Mouse (Mus musculus) spleen, embryonic (tissue): Measurements from ENCODE around the gene Il17c.

Source experiments
- CTCF ChIA-PET: fragments of 350-600 bp; sonication (Branson Sonifier 250); formaldehyde crosslinking; loops from one replicate; lab custom pipeline; 2022; lab: Charles Lee

Gene Il17c

DNA sequence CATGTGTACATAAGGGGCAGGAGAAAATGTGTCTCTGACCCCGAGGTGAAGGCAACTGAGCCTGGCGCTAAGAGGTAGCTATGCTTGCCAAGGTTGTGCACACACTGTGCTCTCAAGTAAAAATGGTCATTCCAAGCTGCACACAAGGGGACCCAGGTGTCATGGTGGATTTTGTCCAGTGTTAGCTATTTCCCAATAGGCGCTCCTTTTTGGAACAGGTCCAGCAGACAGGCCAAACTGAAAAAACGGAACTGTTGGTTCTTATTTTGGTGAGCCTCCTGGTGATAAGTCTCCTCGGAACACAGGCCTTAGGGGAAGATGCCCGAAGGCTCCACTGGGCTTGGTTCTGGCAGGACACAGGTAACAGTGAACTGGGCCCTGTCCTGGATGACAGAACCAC, 32.6 kb downstream of the Il17c start:
- CTCF ChIA-PET, result no interaction called here

GRCm38 (mm10) chr8:122457171-122457570, 35.4 kb downstream of the Il17c start:
- CTCF ChIA-PET, result no interaction called here

- CTCF ChIA-PET, result interaction anchor here (0.6 kb wide), 1 partner anchor 20 kb away, joined by 3 read pairs; no protein-coding TSS in a partner anchor
Measured at GRCm38 (mm10) chr8:122459218-122459900, 37.5 kb downstream of the Il17c start.

GRCm38 (mm10) chr8:122459990-122460389, 38.2 kb downstream of the Il17c start:
- CTCF ChIA-PET, result no interaction called here

- CTCF ChIA-PET, result no interaction called here
Measured at GRCm38 (mm10) chr8:122460524-122461472, 39.0 kb downstream of the Il17c start, which contains the start of gene Snai3. Gene Snai3 (minus strand): TSS chr8:122460733.

DNA sequence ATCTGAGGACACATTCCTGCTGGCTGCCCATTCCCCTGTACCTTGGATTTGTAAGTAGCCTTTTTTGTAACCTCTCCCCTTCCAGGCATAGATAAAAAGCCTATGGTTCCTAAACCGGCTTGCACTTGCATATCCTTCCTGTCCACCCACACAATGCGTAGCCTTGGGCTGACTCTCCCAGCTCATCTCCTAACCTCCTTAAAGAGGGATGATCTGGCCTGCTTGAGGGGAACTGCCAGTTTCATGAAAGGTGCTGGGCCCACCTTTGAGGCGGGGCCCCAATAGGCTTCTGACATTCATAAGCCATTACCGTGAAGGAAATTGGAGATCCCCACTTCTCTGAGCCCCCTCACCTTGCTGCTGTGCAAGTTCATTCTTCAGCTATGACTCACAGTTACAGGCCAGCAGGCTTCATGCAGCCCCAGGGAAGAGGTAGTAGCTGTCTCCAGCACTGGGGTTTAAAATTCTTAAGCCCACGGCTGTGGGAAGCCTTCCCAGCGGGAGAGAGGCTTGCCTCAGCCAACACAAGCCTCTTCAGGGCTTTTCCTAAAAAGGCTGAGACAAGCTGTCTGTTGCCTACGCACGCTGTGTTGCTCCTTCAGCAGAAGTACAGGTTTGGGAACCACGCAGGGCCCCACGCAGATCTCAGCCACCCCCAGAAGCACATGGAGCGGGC, 39.8 kb downstream of the Il17c start:
- CTCF ChIA-PET, result no interaction called here

DNA sequence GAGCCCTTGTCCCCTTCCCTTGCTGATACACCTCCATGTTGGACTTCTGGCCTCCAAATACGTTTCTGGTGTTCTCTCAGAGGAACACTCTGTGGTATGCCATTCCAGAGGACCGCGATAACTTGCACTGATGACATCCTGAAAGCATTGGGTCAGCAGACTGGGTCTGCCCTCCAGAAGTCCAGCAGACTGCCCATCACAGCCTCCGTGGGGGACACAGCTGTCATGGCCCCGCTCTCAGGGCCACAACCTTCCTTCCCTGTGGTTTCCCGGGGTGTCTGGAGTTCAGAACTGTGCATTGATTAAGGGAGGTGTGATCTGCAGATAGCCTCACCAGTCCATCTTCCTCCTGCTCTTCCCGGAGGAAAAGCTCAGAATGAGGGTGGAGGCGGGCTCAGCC, 40.7 kb downstream of the Il17c start:
- CTCF ChIA-PET, result no interaction called here

DNA sequence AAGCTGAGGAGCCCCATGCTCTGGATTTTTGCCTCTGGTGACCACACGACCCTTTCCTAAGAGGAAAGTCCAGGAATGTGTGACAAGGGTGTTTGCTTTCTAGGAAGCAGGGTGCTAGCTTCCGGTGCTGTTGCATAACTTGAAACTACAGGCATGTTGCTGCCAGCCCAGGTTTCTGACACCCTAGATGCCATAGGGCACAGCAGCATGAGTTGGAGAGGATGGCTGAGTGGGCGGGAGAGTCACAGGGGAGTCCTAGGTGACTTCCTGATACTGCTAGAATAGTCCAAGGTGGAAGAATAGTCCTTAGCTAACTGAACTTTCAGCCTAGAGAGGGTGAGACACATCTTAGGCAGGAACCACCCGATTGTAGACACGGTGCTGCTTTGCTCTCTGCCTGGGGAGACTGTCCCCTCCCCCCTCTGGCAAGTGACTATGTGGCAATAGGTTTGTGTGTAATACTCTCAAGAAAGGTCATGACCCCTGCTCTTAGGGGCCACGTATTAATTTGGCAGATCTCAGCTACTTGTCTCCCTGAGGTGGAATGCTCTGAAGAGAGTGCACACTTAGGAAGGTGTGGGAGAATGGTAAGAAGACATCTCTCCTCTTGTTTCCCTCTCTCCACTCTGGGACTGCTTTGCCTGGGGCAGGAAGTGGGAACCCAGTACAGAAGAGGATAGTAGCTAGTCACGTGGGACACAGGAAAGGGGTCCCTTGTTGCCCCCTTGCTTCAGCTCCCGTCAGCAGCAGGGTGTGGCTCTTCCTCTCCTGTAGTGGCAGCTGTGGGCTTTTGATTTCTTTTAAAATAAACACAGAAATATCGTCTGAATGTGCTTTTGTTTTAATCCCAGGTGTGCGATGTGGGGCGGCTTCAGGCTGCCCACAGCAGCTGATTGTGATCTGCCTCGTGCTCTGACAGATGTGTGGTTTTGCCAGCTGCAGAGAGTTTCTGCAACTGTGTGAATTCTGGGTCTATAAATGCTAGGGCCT, 42.1 kb downstream of the Il17c start:
- CTCF ChIA-PET, result interaction anchor here (0.6 to 0.7 kb wide), 2 partner anchors 302 to 826 kb away, joined by 3 to 4 read pairs; no protein-coding TSS in a partner anchor

- CTCF ChIA-PET, result interaction anchor here (0.7 kb wide), 1 partner anchor 301 kb away, joined by 4 read pairs; no protein-coding TSS in a partner anchor
Measured at GRCm38 (mm10) chr8:122464985-122465384, 43.2 kb downstream of the Il17c start.

- CTCF ChIA-PET, result no interaction called here
Measured at GRCm38 (mm10) chr8:122467816-122468215, 46.0 kb downstream of the Il17c start.

DNA sequence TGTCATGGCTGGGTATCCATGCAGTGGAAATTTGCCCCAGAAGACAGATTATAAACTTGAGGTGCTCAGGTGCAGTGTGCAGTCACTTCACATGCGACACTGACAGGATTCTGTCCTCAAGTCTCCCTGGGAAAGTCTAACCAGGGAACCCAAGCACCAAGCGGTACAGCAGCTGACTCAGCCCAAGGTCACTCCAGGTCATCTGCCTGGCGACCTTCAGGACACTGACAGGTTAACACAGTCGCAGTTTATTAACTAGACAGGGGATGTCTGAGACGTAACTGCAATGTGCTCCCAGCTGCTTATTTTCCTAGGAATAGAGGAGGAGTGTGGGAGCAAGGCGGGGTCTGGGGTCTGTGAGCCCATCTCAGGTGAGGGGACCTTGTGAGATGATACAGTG, 47.6 kb downstream of the Il17c start:
- CTCF ChIA-PET, result no interaction called here

DNA sequence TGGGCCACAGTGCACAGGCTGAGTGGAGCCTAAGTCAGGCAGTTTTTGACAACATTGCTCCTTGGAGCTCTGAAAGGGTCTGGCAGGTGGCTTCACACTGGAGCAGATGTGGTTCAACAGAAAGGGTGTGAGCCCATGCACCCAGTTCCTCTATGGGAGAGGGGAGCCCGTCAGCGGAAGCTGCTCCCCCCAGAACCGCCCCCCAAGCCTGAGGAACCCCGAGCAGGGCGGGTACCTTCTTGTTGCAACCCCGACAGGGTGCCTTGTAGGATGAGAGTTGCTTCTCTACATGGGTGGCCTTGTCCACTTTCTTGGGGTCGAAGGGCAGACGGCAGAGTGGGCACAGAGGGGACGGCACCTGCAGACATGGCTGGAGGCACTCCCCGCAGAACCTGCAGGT, 48.1 kb downstream of the Il17c start:
- CTCF ChIA-PET, result no interaction called here

DNA sequence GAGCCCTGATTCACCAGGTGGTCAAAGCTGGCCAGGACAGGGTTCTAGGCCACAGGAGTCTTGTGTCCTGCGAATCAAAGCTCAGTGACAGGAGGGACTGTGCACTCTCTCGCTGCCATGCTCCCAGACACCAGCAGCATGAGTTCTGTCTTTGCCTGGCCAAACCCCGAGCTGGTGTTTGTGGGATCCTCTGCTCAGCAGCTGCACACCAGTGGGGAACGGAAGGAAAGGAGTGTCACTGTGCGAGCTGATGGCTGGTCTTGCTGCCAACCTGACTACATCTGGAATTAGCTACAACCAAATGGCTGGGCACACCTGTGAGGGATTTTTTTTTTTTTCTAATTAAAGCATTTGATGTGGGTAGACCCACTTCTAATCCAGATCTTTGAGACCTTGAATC, 48.9 kb downstream of the Il17c start:
- CTCF ChIA-PET, result no interaction called here
